Mouse (Mus musculus) brain, embryonic 14.5 days (tissue): ENCODE measurements at regions not wholly inside any gene's neighbourhood (a gene's known extent, or its start where the extent isn't known, plus 50 kb on each side); places are given as distances from the start of the nearest gene placed in this dataset.

Experiments
- CTCF ChIP-seq: fragments of 200-500 bp; IDR thresholded peaks from 2 replicates; pipeline ENCODE4 v1.5.1; 2012; ENCODE audit warnings: inconsistent platforms, mild to moderate bottlenecking, moderate library complexity, borderline replicate concordance; ENCODE audit not compliant: insufficient read depth, insufficient read length; ENCODE audit errors: extremely low read depth
- POLR2A ChIP-seq: fragments of 200-500 bp; IDR thresholded peaks from 2 replicates; pipeline ENCODE4 v1.6.1; 2012; ENCODE audit warnings: mild to moderate bottlenecking, inconsistent platforms, borderline replicate concordance; ENCODE audit not compliant: poor library complexity, insufficient read depth, insufficient read length, severe bottlenecking; ENCODE audit errors: extremely low read depth

DNA sequence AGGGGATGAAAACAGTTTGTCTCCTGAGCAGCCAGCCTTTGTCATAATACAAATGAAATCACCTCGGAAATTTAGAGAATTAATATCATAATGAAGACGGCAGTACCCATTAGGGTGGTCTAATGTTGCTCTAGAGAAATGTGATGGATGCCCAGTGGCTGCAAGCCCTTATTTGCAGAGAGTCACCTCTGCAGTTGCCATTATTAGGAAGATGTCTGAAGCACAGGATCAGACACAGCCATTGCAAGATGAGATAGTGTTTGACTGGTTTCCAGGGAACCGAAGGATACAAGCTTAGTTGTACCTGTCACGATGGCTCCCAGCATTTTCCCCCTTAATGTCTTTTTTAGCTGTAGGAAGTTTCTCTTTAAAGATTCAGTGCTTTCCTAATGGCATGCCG is 247.8 kb downstream of the Fign start:
- TF ChIP-seq CTCF (no peak), POLR2A (no peak)
